Mouse (Mus musculus) mature B cell (primary cell): ENCODE measurements around the gene Fam229b.

Source experiments
- in situ Hi-C: fragments of 300-500 bp; cut with MboI; formaldehyde crosslinking; loops from 2 replicates; pipeline ENCODE4 v1.14.3; 2019

Fam229b gene

GRCm38 (mm10) chr10:39133462-39134310, at the start of gene Fam229b, which contains the start of gene Tube1:
Gene Fam229b (minus strand): TSS chr10:39133914.
Gene Tube1 (plus strand): TSS chr10:39133976.
- in situ Hi-C loops, result no loop called here

- in situ Hi-C loops, result no loop called here
These were observed 43.3 kb upstream of the Fam229b start for GRCm38 (mm10) chr10:39176981-39177380.

GRCm38 (mm10) chr10:39173077-39173476, 39.4 kb upstream of the Fam229b start:
- in situ Hi-C loops, result loop anchor here (5.0 kb wide), 1 partner anchor 349 kb away; no protein-coding TSS in a partner anchor

GRCm38 (mm10) chr10:39172540-39172931, 38.8 kb upstream of the Fam229b start:
- in situ Hi-C loops, result loop anchor here (5.0 kb wide), 1 partner anchor 350 kb away; no protein-coding TSS in a partner anchor

GRCm38 (mm10) chr10:39171603-39172539, 38.2 kb upstream of the Fam229b start:
- in situ Hi-C loops, result loop anchor here (5.0 kb wide), 1 partner anchor 350 kb away; no protein-coding TSS in a partner anchor

- in situ Hi-C loops, result loop anchor here (5.0 kb wide), 1 partner anchor 351 kb away; no protein-coding TSS in a partner anchor
These were observed 37.4 kb upstream of the Fam229b start for GRCm38 (mm10) chr10:39171134-39171533.

GRCm38 (mm10) chr10:39170706-39171105, 37.0 kb upstream of the Fam229b start:
- in situ Hi-C loops, result loop anchor here (5.0 kb wide), 1 partner anchor 352 kb away; no protein-coding TSS in a partner anchor

- in situ Hi-C loops, result loop anchor here (5.0 kb wide), 1 partner anchor 352 kb away; no protein-coding TSS in a partner anchor
These were observed 36.5 kb upstream of the Fam229b start for GRCm38 (mm10) chr10:39170181-39170580.

- in situ Hi-C loops, result loop anchor here (5.0 kb wide), 1 partner anchor 353 kb away; no protein-coding TSS in a partner anchor
These were observed 35.9 kb upstream of the Fam229b start for GRCm38 (mm10) chr10:39169642-39170041.

GRCm38 (mm10) chr10:39167611-39168010, 33.9 kb upstream of the Fam229b start:
- in situ Hi-C loops, result no loop called here

- in situ Hi-C loops, result no loop called here
These were observed 32.0 kb upstream of the Fam229b start for GRCm38 (mm10) chr10:39165632-39166115.

GRCm38 (mm10) chr10:39163694-39164093, 30.0 kb upstream of the Fam229b start, which contains the start of gene Ccn6:
Gene Ccn6 (minus strand): TSS chr10:39163794.
- in situ Hi-C loops, result no loop called here

- in situ Hi-C loops, result no loop called here
These were observed 29.2 kb upstream of the Fam229b start for GRCm38 (mm10) chr10:39162666-39163484.

GRCm38 (mm10) chr10:39161406-39161805, 27.7 kb upstream of the Fam229b start:
- in situ Hi-C loops, result no loop called here

GRCm38 (mm10) chr10:39158306-39158705, 24.6 kb upstream of the Fam229b start:
- in situ Hi-C loops, result no loop called here

- in situ Hi-C loops, result no loop called here
These were observed 23.6 kb upstream of the Fam229b start for GRCm38 (mm10) chr10:39157321-39157720.

- in situ Hi-C loops, result no loop called here
These were observed 23.0 kb upstream of the Fam229b start for GRCm38 (mm10) chr10:39156719-39157118.

- in situ Hi-C loops, result no loop called here
These were observed 8.5 kb upstream of the Fam229b start for GRCm38 (mm10) chr10:39142216-39142615.

- in situ Hi-C loops, result no loop called here
These were observed 7.7 kb upstream of the Fam229b start for GRCm38 (mm10) chr10:39141401-39141800.

GRCm38 (mm10) chr10:39140843-39141242, 7.1 kb upstream of the Fam229b start:
- in situ Hi-C loops, result no loop called here

GRCm38 (mm10) chr10:39138761-39139160, 5.0 kb upstream of the Fam229b start:
- in situ Hi-C loops, result no loop called here
